Mouse (Mus musculus): Measurements from ENCODE around the gene Abcb8.

GRCm38 (mm10) chr5:24348128-24348527 is 45.3 kb upstream of the Abcb8 start:
- no peak for TF ChIP-seq EP300 (IDR thresholded peaks at IDR 0.05; ENCODE audit: low read depth)
- TF ChIP-seq CTCF (IDR thresholded peaks at IDR 0.05; ENCODE audit: low read depth), result no peak
